Mouse (Mus musculus) gastrocnemius, postnatal 14 days (tissue): ENCODE data around the gene Col4a2. TPM values are rescaled to one million over a fixed set of nuclear protein-coding genes. Genes with fewer than 3 reads are reported as not detected.

Source experiments
- DNase-seq: peaks from one replicate; pipeline ENCODE4 v3.0.0; 2021; ENCODE audit warnings: mixed read lengths
- intact Hi-C: fragments of 180-260 bp; cut with DNase I; formaldehyde crosslinking; loops from one replicate; pipeline ENCODE4 v1.15.1; 2025; ENCODE audit warnings: low total_unique reads
- total RNA-seq, 2 experiments: library from RNA; stranded (reverse); gene quantifications; 2 replicates each; pipeline ENCODE4 v1.2.3; 2021

The Col4a2 gene
- total RNA-seq, 2 experiments from 2014 or later = 297 to 319 TPM

GRCm38 (mm10) chr8:11397126-11397525 is 84.5 kb downstream of the Col4a2 start:
- intact Hi-C loops = no loop called here
- no peak for DNase-seq

- no peak for DNase-seq
- intact Hi-C loops = no loop called here
Measured at GRCm38 (mm10) chr8:11399706-11400105, 87.1 kb downstream of the Col4a2 start.

- no peak for DNase-seq
- intact Hi-C loops = no loop called here
Measured at GRCm38 (mm10) chr8:11400244-11400643, 87.6 kb downstream of the Col4a2 start.

GRCm38 (mm10) chr8:11401183-11401582 is 88.6 kb downstream of the Col4a2 start:
- intact Hi-C loops = no loop called here
- DNase-seq = no peak

- no peak for DNase-seq
- intact Hi-C loops = no loop called here
Measured at GRCm38 (mm10) chr8:11402220-11402619, 89.6 kb downstream of the Col4a2 start.

GRCm38 (mm10) chr8:11403813-11404212 is 91.2 kb downstream of the Col4a2 start:
- intact Hi-C loops = no loop called here
- no peak for DNase-seq

GRCm38 (mm10) chr8:11404614-11405013 is 92.0 kb downstream of the Col4a2 start:
- peak; percentile 52 for DNase-seq
- intact Hi-C loops = no loop called here

- intact Hi-C loops = no loop called here
- DNase-seq = peak; percentile 87
Measured at GRCm38 (mm10) chr8:11405722-11406481, 93.3 kb downstream of the Col4a2 start.

- intact Hi-C loops = loop anchor here (5.0 kb wide), 1 partner anchor 154 kb away; no protein-coding TSS in a partner anchor
- peak; percentile 65 for DNase-seq
Measured at GRCm38 (mm10) chr8:11411504-11412124, 99.0 kb downstream of the Col4a2 start.

- DNase-seq = no peak
- intact Hi-C loops = loop anchor here (5.0 kb wide), 1 partner anchor 155 kb away; no protein-coding TSS in a partner anchor
Measured at GRCm38 (mm10) chr8:11412450-11412849, 99.8 kb downstream of the Col4a2 start.

GRCm38 (mm10) chr8:11414304-11414703 is 101.7 kb downstream of the Col4a2 start:
- intact Hi-C loops = loop anchor here (5.0 kb wide), 1 partner anchor 157 kb away; no protein-coding TSS in a partner anchor
- no peak for DNase-seq

- intact Hi-C loops = no loop called here
Measured at GRCm38 (mm10) chr8:11415089-11415488, 102.5 kb downstream of the Col4a2 start.

GRCm38 (mm10) chr8:11417762-11418161 is 105.2 kb downstream of the Col4a2 start:
- DNase-seq = no peak

More at GRCm38 (mm10) chr8:11415089-11415488, 102.5 kb downstream of the Col4a2 start:
- no peak for DNase-seq

GRCm38 (mm10) chr8:11419232-11419631 is 106.6 kb downstream of the Col4a2 start:
- peak; percentile 76 for DNase-seq
- intact Hi-C loops = no loop called here

More at GRCm38 (mm10) chr8:11417762-11418161, 105.2 kb downstream of the Col4a2 start:
- intact Hi-C loops = no loop called here

GRCm38 (mm10) chr8:11419645-11420044 is 107.0 kb downstream of the Col4a2 start:
- peak; percentile 54 for DNase-seq
- intact Hi-C loops = loop anchor here (10.0 kb wide), 1 partner anchor 65 kb away; no protein-coding TSS in a partner anchor

GRCm38 (mm10) chr8:11421105-11421504 is 108.5 kb downstream of the Col4a2 start:
- DNase-seq = peak; percentile 68
- intact Hi-C loops = loop anchor here (10.0 kb wide), 1 partner anchor 64 kb away; no protein-coding TSS in a partner anchor

GRCm38 (mm10) chr8:11421968-11422367 is 109.4 kb downstream of the Col4a2 start:
- intact Hi-C loops = loop anchor here (10.0 kb wide), 1 partner anchor 63 kb away; no protein-coding TSS in a partner anchor
- DNase-seq = no peak

- no peak for DNase-seq
- intact Hi-C loops = loop anchor here (10.0 kb wide), 1 partner anchor 62 kb away; no protein-coding TSS in a partner anchor
Measured at GRCm38 (mm10) chr8:11423091-11423490, 110.5 kb downstream of the Col4a2 start.

GRCm38 (mm10) chr8:11430688-11431087 is 118.1 kb downstream of the Col4a2 start:
- intact Hi-C loops = no loop called here
- no peak for DNase-seq

GRCm38 (mm10) chr8:11437862-11438261 is 125.3 kb downstream of the Col4a2 start:
- intact Hi-C loops = no loop called here

More at GRCm38 (mm10) chr8:11437862-11438261, 125.3 kb downstream of the Col4a2 start:
- no peak for DNase-seq
